Mouse (Mus musculus) stomach, postnatal 0 days (tissue): Measurements from ENCODE around the gene Rfwd3.

Experiments
- CTCF ChIP-seq: IDR thresholded peaks from 2 replicates; pipeline ENCODE4 v1.5.1; 2016; ENCODE audit warnings: antibody characterized with exemption, low read depth, mild to moderate bottlenecking, moderate library complexity
- EP300 ChIP-seq: optimal IDR thresholded peaks from 2 replicates; pipeline ENCODE3; 2016; ENCODE audit warnings: antibody characterized with exemption

- TF ChIP-seq CTCF: no peak
- no peak for TF ChIP-seq EP300
These were observed 5.2 kb upstream of the Rfwd3 start for GRCm38 (mm10) chr8:111305031-111305730.
